Mouse (Mus musculus) heart, postnatal 10 days (tissue): ENCODE measurements around the gene Pank2. TPM values are rescaled to one million over a fixed set of nuclear protein-coding genes. Genes with fewer than 3 reads are reported as not detected.
"Not testable (repeated sequence)": the region's sequence is repeated elsewhere in the genome, so short reads cannot be mapped to it uniquely, and the experiment has no call there.

Source experiments
- DNase-seq, 2 experiments: peaks; one replicate each; pipeline ENCODE4 v3.0.0; 2021
- intact Hi-C: fragments of 180-260 bp; cut with DNase I; formaldehyde crosslinking; loops from one replicate; pipeline ENCODE4 v1.15.1; 2025
- microRNA-seq, 2 experiments: library from miRNA; unstranded; fragments of <30 nt; microRNA quantifications; one replicate each; pipeline ENCODE4 v1.2.0; 2022
- total RNA-seq, 2 experiments: library from RNA; stranded (reverse); gene quantifications; 2 replicates each; pipeline ENCODE4 v1.2.3; 2021

The Pank2 gene
- total RNA-seq, 2 experiments from 2014 or later: 35.5 to 36.0 TPM

- no peak for DNase-seq
- intact Hi-C loops: no loop called here
Observed at GRCm38 (mm10) chr2:131316167-131316566, 53.9 kb downstream of the Pank2 start.

GRCm38 (mm10) chr2:131319401-131319800, 57.1 kb downstream of the Pank2 start:
- intact Hi-C loops: no loop called here
- DNase-seq: no peak

GRCm38 (mm10) chr2:131321192-131321591, 58.9 kb downstream of the Pank2 start:
- DNase-seq: peak; percentile 50 to 57
- intact Hi-C loops: not testable (repeated sequence)

GRCm38 (mm10) chr2:131323675-131324074, 61.4 kb downstream of the Pank2 start:
- DNase-seq: no peak
- intact Hi-C loops: no loop called here

GRCm38 (mm10) chr2:131326044-131326443, 63.7 kb downstream of the Pank2 start:
- intact Hi-C loops: no loop called here
- DNase-seq: no peak

- no peak for DNase-seq
- intact Hi-C loops: no loop called here
Observed at GRCm38 (mm10) chr2:131328981-131329380, 66.7 kb downstream of the Pank2 start.

GRCm38 (mm10) chr2:131330548-131330947, 68.3 kb downstream of the Pank2 start:
- DNase-seq: no peak
- intact Hi-C loops: no loop called here

- no peak for DNase-seq
- intact Hi-C loops: no loop called here
Observed at GRCm38 (mm10) chr2:131337602-131338001, 75.3 kb downstream of the Pank2 start.

GRCm38 (mm10) chr2:131344449-131344848, 82.2 kb downstream of the Pank2 start:
- peak; percentile 16 to 26 for DNase-seq
- intact Hi-C loops: no loop called here

- intact Hi-C loops: no loop called here
- DNase-seq: no peak
Observed at GRCm38 (mm10) chr2:131345556-131345955, 83.3 kb downstream of the Pank2 start.

Small RNAs within 50 kb of the gene (microRNA-seq; reads per million reads assigned to microRNA genes)
- 16.6 to 33.7 reads per million in 2 experiments for gene Mir103-2

Other genes starting within 250 kb of the Pank2 start
- 1 to 10 TPM; 3.8 to 6.8 TPM for gene Gfra4, start 219.4 kb upstream of the Pank2 start, total RNA-seq
- 1 to 10 TPM in 1 of 2 experiments, under 1 TPM in 1; 0.92 to 1.8 TPM for gene Adam33, start 198.7 kb upstream of the Pank2 start, total RNA-seq
- under 1 TPM; 0.64 to 0.77 TPM for gene Siglec1, start 175.7 kb upstream of the Pank2 start, total RNA-seq
- 10 to 100 TPM; 44.1 to 52.4 TPM for gene Hspa12b, start 135.2 kb upstream of the Pank2 start, total RNA-seq
- not detected for gene Gm11037, start 129.0 kb upstream of the Pank2 start, total RNA-seq
- 10 to 100 TPM; 17.9 to 21.2 TPM for gene 1700037H04Rik, start 102.4 kb upstream of the Pank2 start, total RNA-seq
- gene Cenpb, start 82.4 kb upstream of the Pank2 start, total RNA-seq: 10 to 100 TPM; 71.0 to 75.9 TPM
- 10 to 100 TPM; 12.1 to 14.5 TPM for gene Cdc25b, start 75.5 kb upstream of the Pank2 start, total RNA-seq
- 1 to 10 TPM; 6.2 to 7.1 TPM for gene Spef1, start 75.2 kb upstream of the Pank2 start, total RNA-seq
- 10 to 100 TPM; 39.4 to 44.0 TPM for gene Ap5s1, start 55.4 kb upstream of the Pank2 start, total RNA-seq
- 10 to 100 TPM; 39.6 to 44.6 TPM for gene Mavs, start 28.4 kb upstream of the Pank2 start, total RNA-seq
- 1 to 10 TPM; 5.4 to 6.8 TPM for gene Rnf24, start 90.4 kb downstream of the Pank2 start, total RNA-seq
- 10 to 100 TPM; 29.7 to 35.2 TPM for gene Smox, start 229.0 kb downstream of the Pank2 start, total RNA-seq